In genomic region chr10:63032267-63032666, GRCm38 (mm10) we compare ENCODE assay signal across 17 mouse cellular contexts. TPM values are rescaled to one million over a fixed set of nuclear protein-coding genes. Genes with fewer than 3 reads are reported as not detected.
"Had no signal": no experiment of that assay in that cellular context is flagged by ENCODE, and none has a peak within 500 bp of the region (broad histone marks: within the 10 kb centered on the region; RNA-seq: fewer than 3 reads in every experiment).

No protein-coding gene starts in this region.

- DNase-seq: kidney, adult 11 months; kidney, adult 9 months; kidney, postnatal 10 days; kidney, postnatal 4 days; left cerebral cortex, postnatal 4 days; right cerebral cortex, postnatal 14 days; thymus, adult 18-20 months; thymus, postnatal 14 days had no signal

- H3K9me3 ChIP-seq: limb, embryonic 13.5 days; midbrain, embryonic 12.5 days; stomach, embryonic 15.5 days had no signal

- H3K4me2 ChIP-seq: limb, embryonic 13.5 days; midbrain, embryonic 12.5 days; stomach, embryonic 15.5 days had no signal

- H3K27ac ChIP-seq: hindbrain, postnatal 0 days; layer of hippocampus, adult 2 months; limb, embryonic 13.5 days; liver, embryonic 14.5 days; macrophage; midbrain, embryonic 12.5 days; stomach, embryonic 15.5 days had no signal

- H3K4me1 ChIP-seq: limb, embryonic 13.5 days; stomach, embryonic 15.5 days had no signal

- ATAC-seq: hindbrain, postnatal 0 days had no signal

- H3K36me3 ChIP-seq: limb, embryonic 13.5 days; midbrain, embryonic 12.5 days; stomach, embryonic 15.5 days had no signal

- H3K4me3 ChIP-seq: layer of hippocampus, adult 2 months; limb, embryonic 13.5 days; megakaryocyte, embryonic 14.5 days; midbrain, embryonic 12.5 days; stomach, embryonic 15.5 days had no signal

- H3K27me3 ChIP-seq: limb, embryonic 13.5 days; midbrain, embryonic 12.5 days; stomach, embryonic 15.5 days had no signal

- H3K9ac ChIP-seq: limb, embryonic 13.5 days; liver, embryonic 14.5 days; midbrain, embryonic 12.5 days; stomach, embryonic 15.5 days had no signal

RNA-seq across cellular contexts. Expression of gene Pbld2, which starts 8.2 kb away (rescaled TPM):
- total RNA-seq: midbrain, postnatal 0 days had no signal

RNA-seq across cellular contexts. Expression of gene Pbld1, which starts 27.7 kb away (rescaled TPM):
- total RNA-seq: midbrain, postnatal 0 days had no signal
- polyA plus RNA-seq: macrophage had no signal
